Mouse (Mus musculus) heart, postnatal 0 days (tissue): ENCODE measurements around the gene Ube2dnl2. TPM values are rescaled to one million over a fixed set of nuclear protein-coding genes. Genes with fewer than 3 reads are reported as not detected.

Source experiments
- ATAC-seq: fragments of 200-750 bp; cut with Nextera tagmentation; 2 replicates; pipeline ENCODE4 v1.8.0; 2017; ENCODE audit warnings: low read depth, moderate number of reproducible peaks, moderate library complexity; ENCODE audit not compliant: insufficient read depth
- DNase-seq: peaks from one replicate; pipeline ENCODE4 v3.0.0-alpha.2; 2016; ENCODE audit warnings: low spot score
- H3K27ac ChIP-seq: fragments of 300-500 bp; sonication (generic); 2 replicates; pipeline ENCODE4 v1.5.1; 2014; ENCODE audit warnings: low read depth, mild to moderate bottlenecking
- H3K27me3 ChIP-seq: fragments of 300-500 bp; sonication (generic); 2 replicates; pipeline ENCODE4 v1.6.1; 2014; ENCODE audit warnings: low read length, mixed read lengths; ENCODE audit not compliant: control insufficient read depth, insufficient read depth
- H3K36me3 ChIP-seq: fragments of 300-500 bp; sonication (generic); replicated peaks from 2 replicates; pipeline ENCODE4 v1.6.1; 2014; ENCODE audit warnings: low read length, mixed read lengths; ENCODE audit not compliant: control insufficient read depth, insufficient read depth
- H3K4me1 ChIP-seq: fragments of 300-500 bp; sonication (generic); 2 replicates; pipeline ENCODE4 v1.6.1; 2014; ENCODE audit warnings: antibody characterized with exemption; ENCODE audit not compliant: control insufficient read depth, insufficient read depth
- H3K4me2 ChIP-seq: fragments of 300-500 bp; sonication (generic); 2 replicates; pipeline ENCODE4 v1.6.1; 2014; ENCODE audit warnings: low read depth, mild to moderate bottlenecking, low read length, moderate library complexity
- H3K4me3 ChIP-seq: fragments of 300-500 bp; sonication (generic); 2 replicates; pipeline ENCODE4 v1.5.1; 2014; ENCODE audit warnings: low read depth, low read length
- H3K9ac ChIP-seq: fragments of 300-500 bp; sonication (generic); replicated peaks from 2 replicates; pipeline ENCODE4 v1.6.1; 2014; ENCODE audit warnings: low read depth, low read length, mixed read lengths
- H3K9me3 ChIP-seq: fragments of 300-500 bp; sonication (generic); replicated peaks from 2 replicates; pipeline ENCODE4 v1.6.1; 2016; ENCODE audit warnings: low read length; ENCODE audit not compliant: control insufficient read depth
- CTCF ChIP-seq: IDR thresholded peaks from 2 replicates; pipeline ENCODE4 v1.5.1; 2016; ENCODE audit warnings: antibody characterized with exemption, control low read depth, low read depth
- EP300 ChIP-seq: IDR thresholded peaks from 2 replicates; pipeline ENCODE4 v1.6.1; 2016; ENCODE audit warnings: antibody characterized with exemption, low read depth
- WGBS: fragments of 180-500 bp; shearing (Covaris S2); extraction: QIAGEN DNeasy Blood & Tissue Kit; methylation state at CpG from one replicate; pipeline ENCODE4 v1.1.7; 2014; 5-methylcytosine and 5-hydroxymethylcytosine counted together
- polyA plus RNA-seq: library from polyadenylated mRNA; unstranded; fragments of >200 nt; fragmentation: Nextera tagmentation; extraction: Ambion mirVana; gene quantifications from 2 replicates; pipeline ENCODE4 v1.2.1, GENCODE M21; 2015
- total RNA-seq: library from RNA; depleted of rRNA; stranded (reverse); fragments of >200 nt; gene quantifications from 2 replicates; pipeline ENCODE4 v1.2.3, GENCODE M21; 2014; ENCODE audit warnings: low replicate concordance; rRNA removed

The Ube2dnl2 gene
- 1.4 TPM in 1 of 2 replicates, not detected in the other for total RNA-seq
- polyA plus RNA-seq: 0.22 TPM in 1 of 2 replicates, not detected in the other

DNA sequence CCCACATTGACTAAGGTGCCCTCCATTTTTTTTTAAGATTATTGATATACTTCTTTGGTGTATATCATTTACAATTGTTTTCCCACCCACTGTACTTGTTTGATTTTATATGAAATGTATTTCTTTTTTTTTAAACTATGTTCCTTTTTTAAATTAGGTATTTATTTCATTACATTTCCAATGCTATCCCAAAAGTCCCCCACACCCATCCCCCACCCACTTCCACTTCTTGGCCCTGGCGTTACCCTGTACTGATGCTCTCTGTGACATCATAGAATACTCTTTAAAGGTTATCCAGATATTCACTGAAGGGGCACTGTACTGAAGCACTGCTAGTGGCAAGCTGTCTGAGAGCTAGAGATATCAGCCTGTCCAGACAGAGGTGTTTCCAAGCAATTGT lies at the start of gene Ube2dnl2:
Gene Ube2dnl2 (plus strand): TSS at position 301 of the 400 bp plus-strand sequence.
- H3K4me2 ChIP-seq: no peak within 1 kb of the TSS
- H3K27ac ChIP-seq: no peak within 1 kb of the TSS
- H3K36me3 ChIP-seq: no peaks in the 10 kb centered on the region
- H3K4me1 ChIP-seq: no peaks in the 10 kb centered on the region
- H3K27me3 ChIP-seq: no peaks in the 10 kb centered on the region
- no peak within 1 kb of the TSS for H3K9ac ChIP-seq
- H3K9me3 ChIP-seq: no peaks in the 10 kb centered on the region
- no peak within 1 kb of the TSS for H3K4me3 ChIP-seq
- ATAC-seq: peak; percentile 66
- no peak for DNase-seq
- WGBS: 30% methylated on average over 1 of the region's 1 CpGs
- TF ChIP-seq CTCF (no peak), EP300 (no peak)

DNA sequence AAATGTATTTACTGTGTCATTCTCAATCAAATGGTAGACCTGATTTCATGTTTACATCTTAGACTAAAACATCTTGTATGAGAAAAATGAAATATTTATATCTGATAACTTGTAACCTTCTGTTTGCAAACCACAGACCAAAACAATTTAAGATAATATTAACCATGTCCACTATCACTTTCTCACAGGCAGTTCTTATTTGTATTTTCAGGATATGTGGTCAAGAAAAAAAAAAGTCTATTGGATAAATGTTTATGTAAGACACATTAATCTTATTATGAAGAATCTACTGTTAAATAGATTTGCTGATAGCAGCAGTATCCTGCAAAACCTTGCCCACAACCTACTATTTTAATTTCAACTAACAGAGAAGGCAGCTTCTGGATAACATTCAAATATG lies 11.9 kb upstream of the Ube2dnl2 start:
- Histone ChIP-seq H3K36me3 (no peaks in the 10 kb centered on the region), H3K4me1 (no peaks in the 10 kb centered on the region), H3K27ac (no peak overlapping the region), H3K4me2 (no peak overlapping the region), H3K27me3 (no peaks in the 10 kb centered on the region), H3K4me3 (no peak overlapping the region), H3K9me3 (no peaks in the 10 kb centered on the region), H3K9ac (no peak overlapping the region)
- TF ChIP-seq CTCF: no peak
- DNase-seq: no peak
- no peak for ATAC-seq

DNA sequence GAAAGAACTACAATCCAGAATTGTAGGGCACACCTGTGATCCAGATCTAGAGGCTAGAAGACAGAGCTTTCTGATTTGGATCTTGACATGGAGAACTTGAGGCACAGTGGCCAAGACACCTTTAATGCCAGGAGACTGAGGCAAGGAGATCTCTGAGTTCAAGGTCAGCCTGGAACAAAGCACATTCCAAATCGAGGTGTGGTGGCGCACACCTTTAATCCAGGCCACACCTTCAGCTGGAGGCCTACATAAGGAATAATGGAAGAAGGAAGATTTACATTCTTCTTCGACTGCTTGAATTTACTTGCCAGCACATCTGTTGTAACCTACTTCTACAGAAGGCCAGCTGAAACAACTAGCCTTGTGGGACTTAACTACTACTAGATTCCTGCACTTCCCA lies 9.9 kb upstream of the Ube2dnl2 start:
- DNase-seq: no peak
- Histone ChIP-seq H3K9ac (no peak overlapping the region), H3K27ac (no peak overlapping the region), H3K36me3 (no peaks in the 10 kb centered on the region), H3K9me3 (no peaks in the 10 kb centered on the region), H3K27me3 (no peaks in the 10 kb centered on the region), H3K4me2 (no peak overlapping the region), H3K4me1 (no peaks in the 10 kb centered on the region), H3K4me3 (no peak overlapping the region)
- ATAC-seq: no peak
- TF ChIP-seq EP300 (no peak), CTCF (no peak)
- 79% methylated on average over 3 of the region's 3 CpGs for WGBS

DNA sequence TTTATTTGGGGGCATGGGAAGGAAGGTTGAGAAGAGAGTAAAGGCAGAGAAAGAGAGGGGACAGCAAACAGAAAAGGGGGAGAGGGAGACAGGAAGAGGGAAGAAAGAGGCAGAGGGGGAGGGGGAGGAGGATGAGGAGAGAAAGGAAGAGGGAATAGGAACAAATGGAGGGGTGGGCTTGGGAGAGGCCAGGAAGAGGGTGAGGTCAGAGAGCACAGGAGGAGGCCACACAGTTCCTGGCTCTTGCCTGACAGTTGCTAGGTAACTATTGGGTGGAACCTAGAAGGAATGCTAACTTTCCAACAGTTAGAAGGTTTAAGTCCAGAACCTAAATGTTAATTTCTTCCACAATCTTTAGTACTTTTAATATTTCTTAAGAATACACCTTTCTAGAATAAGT lies 4.0 kb upstream of the Ube2dnl2 start:
- no peaks in the 10 kb centered on the region for H3K9me3 ChIP-seq
- no peak overlapping the region for H3K9ac ChIP-seq
- H3K36me3 ChIP-seq: no peaks in the 10 kb centered on the region
- H3K27me3 ChIP-seq: no peaks in the 10 kb centered on the region
- ATAC-seq: no peak
- no peak for DNase-seq
- H3K4me2 ChIP-seq: no peak overlapping the region
- no peak overlapping the region for H3K4me3 ChIP-seq
- no peaks in the 10 kb centered on the region for H3K4me1 ChIP-seq
- TF ChIP-seq CTCF: no peak
- TF ChIP-seq EP300: no peak
- no peak overlapping the region for H3K27ac ChIP-seq

DNA sequence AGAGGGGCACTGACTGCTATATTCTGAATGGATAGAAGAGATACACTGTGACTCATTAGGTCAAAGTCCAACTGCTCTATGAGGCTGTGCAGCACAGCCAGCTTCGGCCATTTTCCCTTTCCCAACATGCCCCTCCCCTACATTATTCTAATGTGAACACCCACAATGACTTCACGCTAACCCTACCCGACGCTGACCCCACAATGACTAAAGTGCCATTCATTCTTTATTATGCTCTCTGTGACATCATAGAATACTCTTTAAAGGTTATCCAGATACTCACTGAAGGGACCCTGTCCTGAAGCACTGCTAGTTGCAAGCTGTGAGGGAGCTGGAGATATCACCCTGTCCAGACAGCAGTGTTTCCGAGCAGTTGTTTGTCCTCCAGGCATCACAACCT lies 2.7 kb upstream of the Ube2dnl2 start, which contains the start of gene Ube2dnl1:
Gene Ube2dnl1 (plus strand): TSS at position 301 of the 400 bp plus-strand sequence.
- Histone ChIP-seq H3K9ac (no peak within 1 kb of the TSS), H3K36me3 (no peaks in the 10 kb centered on the region), H3K9me3 (no peaks in the 10 kb centered on the region), H3K27me3 (no peaks in the 10 kb centered on the region), H3K4me1 (no peaks in the 10 kb centered on the region), H3K27ac (no peak within 1 kb of the TSS), H3K4me3 (no peak within 1 kb of the TSS), H3K4me2 (no peak within 1 kb of the TSS)
- DNase-seq (no peak), ATAC-seq (no peak)
- 75% methylated on average over 5 of the region's 5 CpGs for WGBS
- TF ChIP-seq CTCF (no peak), EP300 (no peak)

DNA sequence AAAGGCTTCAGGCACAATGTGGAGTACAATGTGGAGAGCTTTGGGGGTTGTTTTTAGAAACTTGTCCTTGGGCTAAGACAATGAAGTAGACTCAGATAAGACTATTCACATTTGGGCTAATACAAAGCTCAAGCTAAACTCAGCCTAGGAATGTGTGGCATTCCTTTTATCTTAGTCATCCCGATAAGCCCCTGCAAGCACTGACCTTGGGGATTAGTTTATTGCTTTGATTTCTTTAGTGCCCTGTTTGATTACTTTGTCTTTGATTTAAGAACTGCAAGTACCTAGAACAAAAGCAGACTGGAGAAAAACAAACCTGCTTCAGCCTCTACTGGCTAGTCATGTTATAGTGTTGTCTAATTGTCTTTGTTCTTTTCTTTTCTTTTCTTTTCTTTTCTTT lies 47.7 kb downstream of the Ube2dnl2 start:
- H3K27ac ChIP-seq: no peak overlapping the region
- H3K27me3 ChIP-seq: no peaks in the 10 kb centered on the region
- 10% methylated on average over 1 of the region's 1 CpGs for WGBS
- no peaks in the 10 kb centered on the region for H3K9me3 ChIP-seq
- no peaks in the 10 kb centered on the region for H3K36me3 ChIP-seq
- no peak overlapping the region for H3K9ac ChIP-seq
- no peaks in the 10 kb centered on the region for H3K4me1 ChIP-seq
- H3K4me3 ChIP-seq: no peak overlapping the region
- no peak overlapping the region for H3K4me2 ChIP-seq
- DNase-seq: peak; percentile 7
- no peak for ATAC-seq
- TF ChIP-seq CTCF: no peak
- no peak for TF ChIP-seq EP300

Other genes with a start within 250 kb of the Ube2dnl2 start
- gene Ube2dnl1, start 2.6 kb upstream of the Ube2dnl2 start, total RNA-seq: not detected in 2 replicates
- gene Ube2dnl1, start 2.6 kb upstream of the Ube2dnl2 start, polyA plus RNA-seq: not detected in 2 replicates